In the genomic region with DNA sequence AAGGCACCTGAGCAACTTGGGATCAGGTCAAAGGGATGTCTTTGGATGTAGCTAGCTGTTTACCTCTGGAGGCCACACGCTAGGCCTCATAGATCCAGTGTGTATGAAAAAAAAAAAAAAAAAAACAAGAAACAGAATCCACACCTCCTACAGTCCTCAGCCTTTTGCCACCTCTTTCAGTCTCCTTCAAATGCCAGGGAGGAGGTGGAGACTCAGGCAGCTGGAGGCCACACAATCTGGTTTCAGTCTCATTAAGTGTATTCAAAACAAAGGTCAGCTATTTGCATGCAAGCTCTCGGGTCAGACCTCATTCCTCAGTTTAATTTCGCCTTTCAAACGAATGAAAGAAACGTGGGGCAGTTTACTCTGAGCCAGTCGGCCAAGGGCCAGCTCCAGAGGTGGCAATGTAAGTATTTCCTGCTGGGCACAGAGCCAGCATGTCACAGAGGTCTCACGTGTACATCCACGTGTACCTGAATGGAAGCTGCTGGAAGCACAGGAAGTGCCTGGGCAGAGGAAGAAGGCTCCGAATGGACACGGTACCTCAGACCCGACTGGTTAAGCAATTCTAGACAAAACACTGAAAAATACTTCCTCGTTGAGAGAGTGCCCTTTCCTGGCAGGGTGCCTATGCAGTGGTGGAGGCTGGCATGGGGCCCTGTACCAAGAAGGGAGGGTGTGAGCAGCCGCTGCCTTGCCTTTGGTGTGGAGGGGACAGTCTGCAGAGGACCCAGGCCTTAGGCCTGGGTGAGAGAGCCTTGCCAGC, we compare ENCODE assay signal across 9 mouse cellular contexts.
A peak's percentile ranks its signal among the peaks of the same experiment; 100 is the strongest.
DNase-seq lines count a peak whose midpoint lies in the region; ATAC-seq lines count a peak whose summit lies in the region.
"Had no signal": no experiment of that assay in that cellular context is flagged by ENCODE, and none has a peak within 500 bp of the region (broad histone marks: within the 10 kb centered on the region; RNA-seq: fewer than 3 reads in every experiment).

No protein-coding gene starts in this region.

- H3K4me2 ChIP-seq in forebrain, embryonic 15.5 days (replicated peaks), result no peak overlapping the region
- H3K4me2 ChIP-seq in lung, embryonic 16.5 days (ENCODE audit: low read depth, low read length), result peak overlapping the region; percentile 15; the same call in 1 of the 2 replicates

- no peaks in the 10 kb centered on the region for H3K9me3 ChIP-seq in forebrain, embryonic 15.5 days
- H3K9me3 ChIP-seq in lung, embryonic 16.5 days (ENCODE audit: control insufficient read depth, low read length), result no peaks in the 10 kb centered on the region

- DNase-seq in NIH3T3 (ENCODE audit: low read depth), result peak; percentile 54
- peak; percentile 63 for DNase-seq in brain, adult 2 months (ENCODE audit: low read depth, low spot score)
- DNase-seq in heart, postnatal 14 days, result peak; percentile 37 to 73
- DNase-seq in kidney, postnatal 4 days, result peak; percentile 83 to 91
- DNase-seq in skeletal muscle tissue, adult 2 months (ENCODE audit: low read depth, low spot score), result peak; percentile 75
- no peak for DNase-seq in c-Kit-positive CD71-positive TER-119-positive erythroid progenitor cells, embryonic 14.5 days (ENCODE audit: low spot score)

- peaks cover 79% of the 10 kb centered on the region for H3K4me1 ChIP-seq in forebrain, embryonic 15.5 days
- H3K4me1 ChIP-seq in lung, embryonic 16.5 days (replicated peaks; ENCODE audit: control insufficient read depth, insufficient read depth, low read length), result peaks cover 19% of the 10 kb centered on the region

- H3K27me3 ChIP-seq in forebrain, embryonic 15.5 days, result no peaks in the 10 kb centered on the region
- no peaks in the 10 kb centered on the region for H3K27me3 ChIP-seq in lung, embryonic 16.5 days (ENCODE audit: control insufficient read depth, insufficient read depth, low read depth, low read length)

- H3K4me3 ChIP-seq in forebrain, embryonic 15.5 days, result no peak overlapping the region
- H3K4me3 ChIP-seq in lung, embryonic 16.5 days (ENCODE audit: low read length), result no peak overlapping the region
- H3K4me3 ChIP-seq: myocyte had no signal

- H3K36me3 ChIP-seq in forebrain, embryonic 15.5 days, result no peaks in the 10 kb centered on the region
- no peaks in the 10 kb centered on the region for H3K36me3 ChIP-seq in lung, embryonic 16.5 days (ENCODE audit: control insufficient read depth, insufficient read depth, low read length)

- intact Hi-C loops in heart, postnatal 14 days (cut with DNase I), result no loop called here

- no peak overlapping the region for H3K9ac ChIP-seq in forebrain, embryonic 15.5 days (replicated peaks)
- H3K9ac ChIP-seq in lung, embryonic 16.5 days (ENCODE audit: low read length), result peak overlapping the region; percentile 8; the same call in 1 of the 2 replicates

- WGBS in forebrain, embryonic 15.5 days, result 5% methylated on average over 13 of the region's 13 CpGs
- WGBS in lung, embryonic 16.5 days, result 16% methylated on average over 13 of the region's 13 CpGs

- H3K27ac ChIP-seq in forebrain, embryonic 15.5 days (replicated peaks), result peak overlapping the region; percentile 51; the same call in 1 of the 2 replicates
- peak overlapping the region; percentile 53 for H3K27ac ChIP-seq in lung, embryonic 16.5 days (ENCODE audit: low read length)

- peak; percentile 31 for ATAC-seq in forebrain, embryonic 15.5 days (replicated peaks)
- ATAC-seq in lung, embryonic 16.5 days (ENCODE audit: low read depth), result peak; percentile 87
